Mouse (Mus musculus) cerebellum, adult 2 months (tissue): ENCODE measurements at regions not wholly inside any gene's neighbourhood (a gene's known extent, or its start where the extent isn't known, plus 50 kb on each side); places are given as distances from the start of the nearest gene placed in this dataset.

Experiments
- CTCF ChIP-seq: fragments of 200-500 bp; IDR thresholded peaks from 2 replicates; pipeline ENCODE4 v1.5.1; 2011; ENCODE audit warnings: low read depth, mild to moderate bottlenecking, control low read depth, low read length, moderate library complexity, borderline replicate concordance; ENCODE audit not compliant: insufficient read depth
- POLR2A ChIP-seq: fragments of 200-500 bp; IDR thresholded peaks from 2 replicates; pipeline ENCODE4 v1.6.1; 2011; ENCODE audit warnings: low read length, control low read depth, borderline replicate concordance; ENCODE audit not compliant: insufficient read depth

GRCm38 (mm10) chr4:82197611-82198010, 507.9 kb downstream of the Nfib start:
- no peak for TF ChIP-seq CTCF
- TF ChIP-seq POLR2A = no peak
